ENCODE assay signal across 18 mouse cellular contexts in the genomic region with DNA sequence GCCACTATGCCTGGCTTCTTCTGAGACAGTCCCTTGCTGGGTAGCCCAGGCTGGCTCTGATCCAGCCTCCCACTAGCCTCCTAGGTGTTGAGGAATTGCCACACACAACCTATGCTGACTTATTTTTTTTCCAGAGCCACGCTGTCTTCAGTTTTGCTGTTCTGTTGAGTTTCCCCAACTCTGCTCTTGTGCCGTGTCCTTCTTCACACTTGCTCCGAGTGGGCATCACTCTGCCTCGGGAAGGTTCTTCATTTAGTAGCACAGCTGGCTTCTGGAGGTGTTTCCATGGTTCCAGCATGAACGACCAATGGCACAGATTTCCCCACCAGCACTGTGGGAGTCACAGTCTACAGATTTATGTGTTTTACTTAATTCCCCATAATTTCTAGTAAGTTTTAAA.
DNase-seq lines count a peak whose midpoint lies in the region.
"Had no signal": no experiment of that assay in that cellular context is flagged by ENCODE, and none has a peak within 500 bp of the region (broad histone marks: within the 10 kb centered on the region; RNA-seq: fewer than 3 reads in every experiment).

No protein-coding gene starts in this region.

- H3K4me3 ChIP-seq in heart, embryonic 10.5 days: no peak overlapping the region
- H3K4me3 ChIP-seq: embryonic facial prominence, embryonic 15.5 days; erythroblast, embryonic 14.5 days; forebrain, embryonic 10.5 days; heart, embryonic 15.5 days; hindbrain, embryonic 10.5 days had no signal

- no peaks in the 10 kb centered on the region for H3K27me3 ChIP-seq in heart, embryonic 10.5 days (ENCODE audit: insufficient read depth, poor library complexity, severe bottlenecking)
- H3K27me3 ChIP-seq: embryonic facial prominence, embryonic 15.5 days; heart, embryonic 15.5 days had no signal

- no peaks in the 10 kb centered on the region for H3K4me1 ChIP-seq in heart, embryonic 10.5 days
- H3K4me1 ChIP-seq: heart, embryonic 15.5 days had no signal

- DNase-seq in heart, embryonic 10.5 days (ENCODE audit: low spot score): peak; percentile 56
- no peak for DNase-seq in heart, postnatal 4 days
- DNase-seq in right cerebral cortex, adult 18-20 months: peak; percentile 37
- DNase-seq in right cerebral cortex, postnatal 4 days: no peak
- DNase-seq in left cerebral cortex, postnatal 25 days (ENCODE audit: low spot score in 2 of 2): peak; percentile 34 to 59
- no peak for DNase-seq in cerebellum, postnatal 25 days
- DNase-seq: adrenal gland, postnatal 25 days; cerebellum, adult 2 months; cerebellum, postnatal 10 days; embryo, embryonic 11 days; heart, adult 18-20 months; heart, postnatal 14 days had no signal

- intact Hi-C loops in left cerebral cortex, postnatal 25 days (cut with DNase I): no loop called here

- WGBS in heart, embryonic 10.5 days: 81% methylated on average over 5 of the region's 5 CpGs

- no peaks in the 10 kb centered on the region for H3K36me3 ChIP-seq in heart, embryonic 10.5 days
- H3K36me3 ChIP-seq: embryonic facial prominence, embryonic 15.5 days; forebrain, embryonic 10.5 days; heart, embryonic 15.5 days; hindbrain, embryonic 10.5 days had no signal

- no peaks in the 10 kb centered on the region for H3K9me3 ChIP-seq in heart, embryonic 10.5 days
- H3K9me3 ChIP-seq: embryonic facial prominence, embryonic 15.5 days; forebrain, embryonic 10.5 days; heart, embryonic 15.5 days; hindbrain, embryonic 10.5 days had no signal

- H3K27ac ChIP-seq in heart, embryonic 10.5 days: no peak overlapping the region
- H3K27ac ChIP-seq: embryonic facial prominence, embryonic 15.5 days; forebrain, embryonic 10.5 days; heart, embryonic 15.5 days; hindbrain, embryonic 10.5 days; hindbrain, embryonic 14.5 days had no signal

Comparison
In these comparisons a context has a peak if more than half of its experiments do, and no peak if none do; other contexts are left out.
1. DNase-seq: peak in heart, embryonic 10.5 days (single experiment), right cerebral cortex, adult 18-20 months (single experiment) and left cerebral cortex, postnatal 25 days (2 of 2); none in heart, postnatal 4 days (single experiment), right cerebral cortex, postnatal 4 days (single experiment) and cerebellum, postnatal 25 days (0 of 2).